Mouse (Mus musculus) macrophage (primary cell): ENCODE results near the gene Pum1. TPM values are rescaled to one million over a fixed set of nuclear protein-coding genes. Genes with fewer than 3 reads are reported as not detected.

Experiments
- H3K27ac ChIP-seq: fragments of 350-480 bp; formaldehyde crosslinking; 2 replicates; pipeline ENCODE4 v1.9.0; 2021
- H3K36me3 ChIP-seq: fragments of 350-480 bp; formaldehyde crosslinking; 2 replicates; pipeline ENCODE4 v1.9.0; 2021; ENCODE audit errors: inconsistent target
- H3K4me3 ChIP-seq: fragments of 350-480 bp; formaldehyde crosslinking; 2 replicates; pipeline ENCODE4 v1.9.0; 2021; ENCODE audit errors: inconsistent target
- H3K79me2 ChIP-seq: fragments of 350-480 bp; formaldehyde crosslinking; 2 replicates; pipeline ENCODE4 v1.9.0; 2021; ENCODE audit errors: inconsistent target
- WGBS: methylation state at CpG from one replicate; pipeline ENCODE4 v1.1.7; 2026; ENCODE audit warnings: inconsistent platforms; ENCODE audit not compliant: missing documents; 5-methylcytosine and 5-hydroxymethylcytosine counted together
- polyA plus RNA-seq: library from polyadenylated mRNA; stranded (reverse); fragments of 250-400 nt; gene quantifications from 3 replicates; pipeline ENCODE4 v1.2.4, GENCODE M21; 2018; ENCODE audit warnings: inconsistent platforms

The Pum1 gene
- polyA plus RNA-seq, 1 experiment from 2014 or later: 22.1 TPM

- H3K36me3 ChIP-seq: peaks cover 20% of the 10 kb centered on the region
- H3K4me3 ChIP-seq: no peak overlapping the region
- H3K27ac ChIP-seq: no peak overlapping the region
- H3K79me2 ChIP-seq: peaks cover 100% of the 10 kb centered on the region
- WGBS: 91% methylated on average over 3 of the region's 3 CpGs
Observed at GRCm38 (mm10) chr4:130726118-130726517, 63.0 kb downstream of the Pum1 start.

- peaks cover 22% of the 10 kb centered on the region for H3K36me3 ChIP-seq
- 98% methylated on average over 4 of the region's 4 CpGs for WGBS
- H3K4me3 ChIP-seq: no peak overlapping the region
- H3K27ac ChIP-seq: no peak overlapping the region
- peaks cover 86% of the 10 kb centered on the region for H3K79me2 ChIP-seq
Observed at GRCm38 (mm10) chr4:130735957-130736356, 72.8 kb downstream of the Pum1 start.

DNA sequence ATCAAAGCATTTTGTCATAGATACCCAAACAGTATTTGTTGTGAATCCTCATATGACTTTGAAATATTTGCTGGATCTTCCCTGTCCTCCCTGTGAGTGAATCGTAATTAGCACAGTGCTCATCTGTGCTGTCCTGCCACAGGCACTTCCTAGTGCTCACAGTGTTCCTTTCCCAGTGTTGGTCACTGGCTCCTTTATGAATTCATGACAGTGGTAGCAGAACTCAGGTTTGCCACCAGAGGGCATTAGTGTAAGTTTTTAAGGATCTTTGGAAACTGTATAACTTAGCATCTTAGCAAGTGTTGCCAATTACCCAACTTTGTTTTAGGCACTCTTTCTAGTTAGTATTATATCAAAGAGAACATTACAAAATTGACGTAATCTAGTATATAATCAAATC is 75.4 kb downstream of the Pum1 start:
- Histone ChIP-seq H3K4me3 (no peak overlapping the region), H3K27ac (no peak overlapping the region), H3K36me3 (peaks cover 28% of the 10 kb centered on the region), H3K79me2 (peaks cover 61% of the 10 kb centered on the region)
- WGBS: 63% methylated on average over 2 of the region's 2 CpGs

DNA sequence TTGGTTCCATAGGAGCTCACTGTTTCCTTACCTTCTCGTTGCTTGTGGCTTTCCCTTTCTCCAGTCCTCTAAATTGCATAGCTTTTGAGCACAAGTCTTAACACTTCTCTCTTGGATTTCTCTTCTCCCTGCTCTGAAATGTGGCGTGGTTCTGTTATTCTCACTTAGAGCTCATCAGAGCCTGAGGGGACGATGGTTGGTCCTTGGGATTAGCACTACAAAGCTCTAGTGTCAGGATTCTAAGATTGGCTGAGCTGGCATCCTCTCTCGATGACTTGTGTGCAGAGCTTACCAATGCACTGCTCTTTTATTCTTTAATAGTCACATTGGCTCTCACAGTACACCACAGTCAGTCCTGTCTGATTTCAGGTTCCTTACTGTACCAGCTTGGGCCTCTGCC is 80.9 kb downstream of the Pum1 start:
- Histone ChIP-seq H3K4me3 (no peak overlapping the region), H3K36me3 (peaks cover 79% of the 10 kb centered on the region), H3K27ac (no peak overlapping the region), H3K79me2 (peaks cover 12% of the 10 kb centered on the region)
- WGBS: 97% methylated on average over 3 of the region's 4 CpGs

- H3K27ac ChIP-seq: no peak overlapping the region
- 95% methylated on average over 5 of the region's 5 CpGs for WGBS
- peaks cover 92% of the 10 kb centered on the region for H3K36me3 ChIP-seq
- no peaks in the 10 kb centered on the region; the same call in 1 of the 2 replicates for H3K79me2 ChIP-seq
- no peak overlapping the region for H3K4me3 ChIP-seq
Observed at GRCm38 (mm10) chr4:130745561-130746306, 82.6 kb downstream of the Pum1 start.

DNA sequence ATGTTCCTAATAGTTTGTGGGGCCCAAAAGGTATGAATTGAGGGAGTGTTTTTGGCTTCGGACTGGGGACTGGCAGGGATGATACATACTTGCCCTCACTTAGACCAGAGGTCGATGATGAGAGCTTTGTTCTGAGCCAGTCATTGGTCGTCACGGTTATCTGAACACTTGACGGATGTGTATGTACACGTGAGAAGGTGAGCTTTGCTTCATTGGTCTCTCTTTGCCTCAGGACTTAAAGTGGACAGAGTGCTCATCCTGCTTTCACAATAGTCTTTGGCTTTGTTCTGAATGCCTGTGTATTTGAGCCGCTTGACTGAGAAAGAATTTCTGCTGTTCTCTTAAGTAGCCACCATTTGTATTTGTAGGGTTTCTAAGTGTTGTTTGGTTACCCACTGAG is 86.4 kb downstream of the Pum1 start:
- Histone ChIP-seq H3K4me3 (no peak overlapping the region), H3K79me2 (no peaks in the 10 kb centered on the region), H3K36me3 (peaks cover 92% of the 10 kb centered on the region), H3K27ac (no peak overlapping the region)
- 93% methylated on average over 7 of the region's 7 CpGs for WGBS

- Histone ChIP-seq H3K27ac (no peak overlapping the region), H3K4me3 (no peak overlapping the region), H3K36me3 (peaks cover 92% of the 10 kb centered on the region), H3K79me2 (peaks cover 11% of the 10 kb centered on the region; the same call in 1 of the 2 replicates)
- 94% methylated on average over 2 of the region's 2 CpGs for WGBS
Observed at GRCm38 (mm10) chr4:130751966-130752365, 88.8 kb downstream of the Pum1 start.

GRCm38 (mm10) chr4:130752591-130752990 is 89.5 kb downstream of the Pum1 start:
- Histone ChIP-seq H3K36me3 (peaks cover 92% of the 10 kb centered on the region), H3K27ac (no peak overlapping the region), H3K79me2 (peaks cover 16% of the 10 kb centered on the region; the same call in 1 of the 2 replicates), H3K4me3 (no peak overlapping the region)
- 96% methylated on average over 7 of the region's 7 CpGs for WGBS

DNA sequence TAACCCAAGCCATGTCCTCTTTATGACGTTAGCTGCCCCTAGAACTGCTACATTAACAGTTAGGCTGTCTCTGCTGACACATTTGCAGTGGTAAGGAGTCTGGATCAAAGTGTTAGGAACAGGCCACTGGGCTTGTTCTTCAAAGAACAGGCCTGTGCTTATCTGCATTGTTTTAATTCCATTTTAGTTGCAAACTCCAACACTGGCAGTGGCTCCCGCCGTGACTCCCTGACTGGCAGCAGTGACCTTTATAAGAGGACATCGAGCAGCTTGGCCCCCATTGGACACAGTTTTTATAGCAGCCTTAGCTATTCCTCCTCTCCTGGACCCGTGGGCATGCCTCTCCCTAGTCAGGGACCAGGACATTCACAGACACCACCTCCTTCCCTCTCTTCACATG is 90.6 kb downstream of the Pum1 start:
- H3K79me2 ChIP-seq: peaks cover 20% of the 10 kb centered on the region; the same call in 1 of the 2 replicates
- WGBS: 95% methylated on average over 5 of the region's 5 CpGs
- peaks cover 92% of the 10 kb centered on the region for H3K36me3 ChIP-seq
- H3K4me3 ChIP-seq: no peak overlapping the region
- no peak overlapping the region for H3K27ac ChIP-seq

- 92% methylated on average over 2 of the region's 2 CpGs for WGBS
- H3K79me2 ChIP-seq: peaks cover 20% of the 10 kb centered on the region; the same call in 1 of the 2 replicates
- H3K36me3 ChIP-seq: peaks cover 89% of the 10 kb centered on the region
- no peak overlapping the region for H3K4me3 ChIP-seq
- no peak overlapping the region for H3K27ac ChIP-seq
Observed at GRCm38 (mm10) chr4:130754776-130755175, 91.7 kb downstream of the Pum1 start.

DNA sequence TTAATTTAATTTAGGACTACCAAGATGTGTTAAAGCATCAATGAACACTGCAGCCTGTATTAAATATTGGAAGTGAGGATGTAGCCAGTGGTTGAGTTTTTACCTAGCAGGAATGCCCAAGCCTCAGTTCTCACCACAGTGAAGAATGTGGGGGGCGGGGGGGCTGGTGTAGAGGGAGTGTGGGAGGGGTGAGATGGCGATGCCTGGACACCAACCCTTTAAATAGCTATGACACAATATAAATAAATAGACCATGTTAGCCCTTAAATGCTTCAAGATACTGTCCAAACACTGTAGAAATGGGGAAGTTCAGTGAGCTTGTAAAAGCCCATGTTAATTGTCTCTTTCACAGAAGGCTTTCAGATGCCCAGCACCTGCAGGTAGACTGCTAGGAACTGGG is 96.8 kb downstream of the Pum1 start:
- Histone ChIP-seq H3K27ac (no peak overlapping the region), H3K79me2 (peaks cover 20% of the 10 kb centered on the region; the same call in 1 of the 2 replicates), H3K36me3 (peaks cover 85% of the 10 kb centered on the region), H3K4me3 (no peak overlapping the region)
- 100% methylated on average over 2 of the region's 2 CpGs for WGBS

DNA sequence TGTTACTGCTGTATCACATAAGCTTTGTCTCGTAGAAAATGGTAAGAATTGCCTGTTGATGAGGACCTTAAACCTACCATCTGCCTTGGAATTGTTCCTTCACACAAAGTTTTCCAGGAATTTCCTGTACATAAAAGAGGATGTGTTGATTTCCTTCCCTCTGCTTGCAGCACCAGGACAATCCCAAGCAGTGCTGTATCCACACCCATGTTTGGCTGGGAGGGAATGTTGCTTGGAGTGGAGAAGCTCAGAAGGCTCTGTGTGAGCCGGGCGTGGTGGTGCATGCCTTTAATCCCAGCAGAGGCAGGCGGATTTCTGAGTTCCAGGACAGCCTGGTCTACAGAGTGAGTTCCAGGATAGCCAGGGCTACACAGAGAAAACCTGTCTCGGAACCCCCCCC is 98.7 kb downstream of the Pum1 start:
- WGBS: 90% methylated on average over 4 of the region's 5 CpGs
- Histone ChIP-seq H3K79me2 (peaks cover 10% of the 10 kb centered on the region; the same call in 1 of the 2 replicates), H3K27ac (no peak overlapping the region), H3K36me3 (peaks cover 85% of the 10 kb centered on the region), H3K4me3 (no peak overlapping the region)

DNA sequence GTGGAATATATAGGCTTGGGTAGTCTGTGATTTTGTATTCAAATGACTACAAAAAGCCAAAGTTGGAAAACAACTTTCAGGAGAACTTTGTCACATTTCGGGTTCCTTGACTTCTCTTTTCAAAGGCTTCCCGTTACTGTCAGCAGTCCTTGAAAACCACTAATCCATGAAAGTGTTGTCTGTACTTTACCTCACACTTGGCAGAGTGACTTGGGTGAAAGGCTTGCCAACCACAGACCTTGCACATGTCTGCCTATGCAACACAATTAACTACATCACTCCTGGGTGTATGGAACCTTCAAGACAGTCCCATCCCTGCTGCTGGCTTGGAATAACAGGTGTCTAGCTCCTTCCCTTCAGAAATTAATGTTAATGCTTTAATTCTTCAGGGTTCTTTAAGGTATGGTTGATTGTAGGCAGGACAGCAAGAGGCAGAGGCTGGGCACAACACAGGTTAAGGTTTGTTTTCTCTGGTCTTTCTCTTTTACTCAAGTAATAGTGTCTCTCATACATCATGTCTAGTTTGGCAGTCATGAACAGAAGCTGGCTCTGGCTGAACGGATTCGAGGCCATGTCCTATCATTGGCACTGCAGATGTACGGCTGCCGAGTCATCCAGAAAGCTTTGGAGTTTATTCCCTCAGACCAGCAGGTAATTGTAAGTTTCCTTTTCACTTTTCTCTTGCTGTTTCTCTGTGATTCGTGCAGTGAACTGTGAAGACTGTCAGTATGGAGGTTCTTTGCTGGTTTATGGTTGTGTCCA is 102.5 kb downstream of the Pum1 start:
- no peak overlapping the region for H3K27ac ChIP-seq
- H3K4me3 ChIP-seq: no peak overlapping the region
- peaks cover 90% of the 10 kb centered on the region for H3K36me3 ChIP-seq
- no peaks in the 10 kb centered on the region for H3K79me2 ChIP-seq
- WGBS: 92% methylated on average over 7 of the region's 7 CpGs

- 89% methylated on average over 1 of the region's 2 CpGs for WGBS
Observed at GRCm38 (mm10) chr4:130766387-130766786, 103.3 kb downstream of the Pum1 start.

GRCm38 (mm10) chr4:130766926-130767325 is 103.8 kb downstream of the Pum1 start:
- 93% methylated on average over 4 of the region's 4 CpGs for WGBS
- Histone ChIP-seq H3K36me3 (peaks cover 90% of the 10 kb centered on the region), H3K27ac (no peak overlapping the region), H3K79me2 (no peaks in the 10 kb centered on the region), H3K4me3 (no peak overlapping the region)

More at GRCm38 (mm10) chr4:130766387-130766786, 103.3 kb downstream of the Pum1 start:
- Histone ChIP-seq H3K79me2 (no peaks in the 10 kb centered on the region), H3K27ac (no peak overlapping the region), H3K4me3 (no peak overlapping the region), H3K36me3 (peaks cover 90% of the 10 kb centered on the region)
